Mouse (Mus musculus) ES-E14 (cell line): Measurements from ENCODE around the gene Luzp1. TPM values are rescaled to one million over a fixed set of nuclear protein-coding genes. Genes with fewer than 3 reads are reported as not detected.
A peak's percentile ranks its signal among the peaks of the same experiment; 100 is the strongest.

ENCODE experiments used
- DNase-seq: peaks from one replicate; pipeline ENCODE4 v3.0.0-alpha.2; 2013; ENCODE audit warnings: low read depth, low spot score
- H3K27ac ChIP-seq: 2 replicates; pipeline ENCODE4 v1.5.1; 2012; ENCODE audit warnings: low read depth, mild to moderate bottlenecking, low read length, moderate library complexity, mixed read lengths; ENCODE audit not compliant: poor library complexity, insufficient read depth, severe bottlenecking
- H3K36me3 ChIP-seq: 2 replicates; pipeline ENCODE4 v1.6.1; 2012; ENCODE audit warnings: mild to moderate bottlenecking, low read length, moderate library complexity, mixed read lengths; ENCODE audit not compliant: control insufficient read depth, poor library complexity, insufficient read depth, severe bottlenecking
- H3K4me1 ChIP-seq, 2 experiments: fragments of 150-350 bp in 1 of 2; sonication (generic) in 1 of 2; 2 replicates each; pipeline ENCODE4 v1.6.1; 2012; ENCODE audit warnings: low read length in 2 of 2, mild to moderate bottlenecking in 1 of 2, mixed read lengths in 1 of 2; ENCODE audit not compliant: control insufficient read depth in 2 of 2, insufficient read depth in 2 of 2, poor library complexity in 1 of 2
- H3K4me3 ChIP-seq, 2 experiments: fragments of 150-350 bp in 1 of 2; sonication (generic) in 1 of 2; 2 replicates each; pipeline ENCODE4 v1.5.1; 2012; ENCODE audit warnings: low read length in 2 of 2, low read depth in 1 of 2, mild to moderate bottlenecking in 1 of 2, mixed read lengths in 1 of 2; ENCODE audit not compliant: insufficient read depth in 1 of 2, poor library complexity in 1 of 2, severe bottlenecking in 1 of 2
- H3K9ac ChIP-seq: 2 replicates; pipeline ENCODE4 v1.6.1; 2012; ENCODE audit warnings: low read depth, mild to moderate bottlenecking, low read length, mixed read lengths; ENCODE audit not compliant: poor library complexity, insufficient read depth, severe bottlenecking
- H3K9me3 ChIP-seq: fragments of 150-350 bp; sonication (generic); 2 replicates; pipeline ENCODE4 v1.6.1; 2012; ENCODE audit warnings: low read depth, mild to moderate bottlenecking, low read length; ENCODE audit not compliant: control insufficient read depth, insufficient read depth
- CHD2 ChIP-seq: IDR thresholded peaks from 2 replicates; pipeline ENCODE4 v1.6.1; 2014; ENCODE audit warnings: mild to moderate bottlenecking, low read depth, low read length, inconsistent platforms
- HCFC1 ChIP-seq: IDR thresholded peaks from 2 replicates; pipeline ENCODE4 v1.6.1; 2012; ENCODE audit warnings: low read length, inconsistent platforms, borderline replicate concordance; ENCODE audit not compliant: insufficient read depth
- MAFK ChIP-seq: IDR thresholded peaks from 2 replicates; pipeline ENCODE4 v1.6.1; 2014; ENCODE audit warnings: mild to moderate bottlenecking, low read depth, low read length, inconsistent platforms; ENCODE audit not compliant: insufficient read depth
- ZC3H11A ChIP-seq: IDR thresholded peaks from 2 replicates; pipeline ENCODE4 v1.6.1; 2012; ENCODE audit warnings: low read depth, mild to moderate bottlenecking, inconsistent platforms, low read length, borderline replicate concordance
- ZNF384 ChIP-seq: IDR thresholded peaks from 2 replicates; pipeline ENCODE4 v1.6.1; 2012; ENCODE audit warnings: low read depth, low read length, inconsistent platforms
- in situ Hi-C, 2 experiments: fragments of 600-800 bp; cut with MboI; formaldehyde crosslinking; loops; one replicate each; pipeline ENCODE4 v1.15.1; 2025; ENCODE audit warnings: low sequenced_read_pairs in 2 of 2, inconsistent platforms in 1 of 2; ENCODE audit not compliant: unreplicated experiment in 2 of 2
- total RNA-seq: library from RNA; depleted of rRNA; stranded (reverse); fragments of 300-350 nt; gene quantifications from 2 replicates; pipeline ENCODE4 v1.2.3, GENCODE M21; 2012; rRNA removed

The Luzp1 gene
- total RNA-seq, 1 experiment, result 41.0 TPM

GRCm38 (mm10) chr4:136600536-136600935 is 131.0 kb downstream of the Luzp1 start:
- Histone ChIP-seq H3K36me3 (no peaks in the 10 kb centered on the region), H3K9ac (peak overlapping the region; percentile 16; the same call in 1 of the 2 replicates), H3K4me3 (peak overlapping the region; percentile 22 to 92; a peak in 3 of 4 replicates), H3K9me3 (no peaks in the 10 kb centered on the region), H3K27ac (no peak overlapping the region), H3K4me1 (peaks cover 2 to 4% of the 10 kb centered on the region in 2 experiments; a peak in 3 of 4 replicates)
- no peak for DNase-seq
- in situ Hi-C loops, result loop anchor here in 1 of 2 experiments (25.0 kb wide), 1 partner anchor 238 kb away; no protein-coding TSS in a partner anchor
- TF ChIP-seq ZC3H11A, result no peak
- TF ChIP-seq HCFC1, result no peak
- no peak for TF ChIP-seq MAFK
- TF ChIP-seq ZNF384, result no peak
- no peak for TF ChIP-seq CHD2

- Histone ChIP-seq H3K9ac (peak overlapping the region; percentile 95; the same call in 1 of the 2 replicates), H3K36me3 (no peaks in the 10 kb centered on the region), H3K4me1 (peaks cover 2 to 4% of the 10 kb centered on the region in 2 experiments; a peak in 3 of 4 replicates), H3K27ac (no peak overlapping the region; the same call in 1 of the 2 replicates), H3K4me3 (peak overlapping the region; percentile 92 to 96), H3K9me3 (no peaks in the 10 kb centered on the region)
- DNase-seq, result no peak
- in situ Hi-C loops, result loop anchor here in 1 of 2 experiments (25.0 kb wide), 1 partner anchor 239 kb away; no protein-coding TSS in a partner anchor
- TF ChIP-seq MAFK, result no peak
- TF ChIP-seq ZNF384, result no peak
- no peak for TF ChIP-seq CHD2
These were observed 131.9 kb downstream of the Luzp1 start for GRCm38 (mm10) chr4:136601476-136601875.

DNA sequence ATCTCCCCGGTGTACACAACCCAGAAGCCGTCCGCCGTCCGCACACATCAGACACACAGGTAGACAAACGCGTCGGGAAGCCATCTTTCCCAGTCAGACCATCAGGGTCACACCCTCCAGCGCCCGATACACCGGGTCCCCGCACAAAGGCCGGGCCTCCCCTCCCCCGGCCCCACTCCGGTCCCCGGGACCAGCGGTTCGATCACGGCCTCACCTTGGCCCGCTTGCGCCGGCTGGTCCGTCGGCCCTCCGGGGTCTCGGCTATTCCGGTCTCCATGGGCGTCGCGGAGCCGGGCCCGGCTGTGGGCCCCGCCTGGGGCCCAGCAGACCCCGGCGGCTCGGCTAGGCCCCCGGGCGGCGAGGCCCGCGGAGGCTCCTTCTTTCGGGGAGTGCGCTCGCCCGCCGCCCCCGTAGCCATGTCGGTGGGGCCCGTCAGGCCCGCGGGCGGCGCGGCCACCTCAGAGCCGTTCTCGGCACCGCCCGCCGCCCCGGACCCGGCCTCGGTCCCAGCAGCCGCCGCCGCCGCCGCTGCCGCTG is 132.5 kb downstream of the Luzp1 start:
- Histone ChIP-seq H3K4me1 (peaks cover 2 to 4% of the 10 kb centered on the region in 2 experiments; a peak in 3 of 4 replicates), H3K4me3 (peak overlapping the region; percentile 92 to 96), H3K9ac (peak overlapping the region; percentile 95), H3K9me3 (no peaks in the 10 kb centered on the region), H3K36me3 (no peaks in the 10 kb centered on the region), H3K27ac (peak overlapping the region; percentile 53)
- in situ Hi-C loops, result loop anchor here in 1 of 2 experiments (25.0 kb wide), 1 partner anchor 240 kb away; no protein-coding TSS in a partner anchor
- TF ChIP-seq HCFC1 (0 out of 2 replicates have a peak, but pooled peaks have one; percentile 19), ZNF384 (no peak)
- no peak for DNase-seq

- H3K27ac ChIP-seq, result peak within 1 kb of the TSS; percentile 53
- H3K4me1 ChIP-seq, result peaks cover 2 to 4% of the 10 kb centered on the region in 2 experiments; a peak in 3 of 4 replicates
- no peaks in the 10 kb centered on the region for H3K36me3 ChIP-seq
- H3K9me3 ChIP-seq, result no peaks in the 10 kb centered on the region
- H3K4me3 ChIP-seq, result peak within 1 kb of the TSS; percentile 92 to 96
- in situ Hi-C loops, result loop anchor here in 1 of 2 experiments (25.0 kb wide), 1 partner anchor 240 kb away; no protein-coding TSS in a partner anchor
- peak within 1 kb of the TSS; percentile 95 for H3K9ac ChIP-seq
- DNase-seq, result peak; percentile 90
- TF ChIP-seq HCFC1 (peak; percentile 72), CHD2 (no peak), MAFK (no peak), ZNF384 (0 out of 2 replicates have a peak, but pooled peaks have one; percentile 16), ZC3H11A (no peak)
These were observed 133.0 kb downstream of the Luzp1 start, which contains the start of gene Kdm1a for GRCm38 (mm10) chr4:136602568-136602967. Gene Kdm1a (minus strand): TSS chr4:136602723.

Other genes starting within 250 kb of the Luzp1 start
- gene Tcea3, start 222.0 kb upstream of the Luzp1 start, total RNA-seq, result 75.1 and 104 TPM in 2 replicates
- 5.8 and 6.1 TPM in 2 replicates for gene Zfp46, start 185.1 kb upstream of the Luzp1 start, total RNA-seq
- 58.1 and 73.4 TPM in 2 replicates for gene Hnrnpr, start 158.8 kb upstream of the Luzp1 start, total RNA-seq
- 0.32 and 1.5 TPM in 2 replicates for gene Htr1d, start 46.2 kb upstream of the Luzp1 start, total RNA-seq
- 0.89 and 1.0 TPM in 2 replicates for gene 6030445D17Rik, start 7.5 kb upstream of the Luzp1 start, total RNA-seq
- gene Kdm1a, start 133.0 kb downstream of the Luzp1 start, total RNA-seq, result 120 and 124 TPM in 2 replicates
- not detected in 2 replicates for gene Tex46, start 140.7 kb downstream of the Luzp1 start, total RNA-seq
- gene Lactbl1, start 152.9 kb downstream of the Luzp1 start, total RNA-seq, result not detected in 2 replicates